Mouse (Mus musculus) MEL (cell line): ENCODE results near the gene Slc38a2. TPM values are rescaled to one million over a fixed set of nuclear protein-coding genes. Genes with fewer than 3 reads are reported as not detected.

Experiments
- DNase-seq: peaks from one replicate; pipeline ENCODE4 v3.0.0; 2011; ENCODE audit warnings: low read depth, low spot score
- H3K27ac ChIP-seq: 2 replicates; pipeline ENCODE4 v1.5.1; 2012; ENCODE audit warnings: low read depth, mild to moderate bottlenecking, control low read depth, low read length, moderate library complexity; ENCODE audit not compliant: control insufficient read depth
- H3K27me3 ChIP-seq, 2 experiments: fragments of 150-350 bp in 1 of 2; sonication (generic) in 1 of 2; 2 replicates each; pipeline ENCODE4 v1.6.1; 2012; ENCODE audit warnings: low read length in 2 of 2, mild to moderate bottlenecking in 2 of 2, improper control_type of control experiment in 1 of 2, moderate library complexity in 1 of 2; ENCODE audit not compliant: insufficient read depth in 2 of 2, control insufficient read depth in 1 of 2
- H3K36me3 ChIP-seq, 2 experiments: 2 replicates each; pipeline ENCODE4 v1.6.1; 2012 to 2014; ENCODE audit warnings: low read length in 2 of 2, improper control_type of control experiment in 1 of 2, inconsistent platforms in 1 of 2, mild to moderate bottlenecking in 1 of 2; ENCODE audit not compliant: insufficient read depth in 2 of 2, control insufficient read depth in 1 of 2
- H3K4me1 ChIP-seq, 2 experiments: fragments of 150-350 bp in 1 of 2; sonication (generic) in 1 of 2; 2 replicates each; pipeline ENCODE4 v1.6.1; 2012; ENCODE audit warnings: low read length in 2 of 2, improper control_type of control experiment in 1 of 2, mild to moderate bottlenecking in 1 of 2; ENCODE audit not compliant: insufficient read depth in 2 of 2, control insufficient read depth in 1 of 2
- H3K4me3 ChIP-seq, 2 experiments: fragments of 150-350 bp in 1 of 2; sonication (generic) in 1 of 2; 2 replicates each; pipeline ENCODE4 v1.5.1; 2012; ENCODE audit warnings: low read depth in 2 of 2, low read length in 2 of 2, mild to moderate bottlenecking in 2 of 2, moderate library complexity in 2 of 2, control low read depth in 1 of 2, improper control_type of control experiment in 1 of 2; ENCODE audit not compliant: control insufficient read depth in 1 of 2, insufficient read depth in 1 of 2
- H3K79me2 ChIP-seq: 2 replicates; pipeline ENCODE4 v1.6.1; 2012; ENCODE audit warnings: mild to moderate bottlenecking, low read length, moderate library complexity; ENCODE audit not compliant: control insufficient read depth, poor library complexity, insufficient read depth
- H3K9ac ChIP-seq: 2 replicates; pipeline ENCODE4 v1.6.1; 2012; ENCODE audit warnings: low read depth, mild to moderate bottlenecking, control low read depth, low read length, moderate library complexity; ENCODE audit not compliant: control insufficient read depth, poor library complexity, severe bottlenecking
- H3K9me3 ChIP-seq: fragments of 150-350 bp; sonication (generic); replicated peaks from 2 replicates; pipeline ENCODE4 v1.6.1; 2012; ENCODE audit warnings: mild to moderate bottlenecking, low read length, improper control_type of control experiment, moderate library complexity; ENCODE audit not compliant: insufficient read depth
- CTCF ChIP-seq, 3 experiments: IDR thresholded peaks in 2 of 3; conservative IDR thresholded peaks in 1 of 3; 2 replicates each; pipeline ENCODE4 v1.5.1; 2011 to 2012; ENCODE audit warnings: low read length in 3 of 3, low read depth in 2 of 3, mild to moderate bottlenecking in 2 of 3, improper control_type of control experiment in 1 of 3, inconsistent platforms in 1 of 3, mixed read lengths in 1 of 3, moderate library complexity in 1 of 3; ENCODE audit not compliant: control insufficient read depth in 1 of 3, insufficient read depth in 1 of 3, poor library complexity in 1 of 3, severe bottlenecking in 1 of 3
- ETS1 ChIP-seq: IDR thresholded peaks from 2 replicates; pipeline ENCODE4 v1.6.1; 2012; ENCODE audit warnings: low read depth, mild to moderate bottlenecking, inconsistent platforms, low read length, improper control_type of control experiment, moderate library complexity
- GATA1 ChIP-seq: IDR thresholded peaks from 2 replicates; pipeline ENCODE4 v1.6.1; 2011; ENCODE audit warnings: low read depth, low read length, improper control_type of control experiment
- JUND ChIP-seq: IDR thresholded peaks from 2 replicates; pipeline ENCODE4 v1.6.1; 2011; ENCODE audit warnings: low read depth, mild to moderate bottlenecking, improper control_type of control experiment, low read length
- MAFK ChIP-seq: IDR thresholded peaks from 2 replicates; pipeline ENCODE4 v1.6.1; 2011; ENCODE audit warnings: low read depth, mild to moderate bottlenecking, low read length, improper control_type of control experiment, borderline replicate concordance
- MYB ChIP-seq: IDR thresholded peaks from 2 replicates; pipeline ENCODE4 v1.6.1; 2011; ENCODE audit warnings: mild to moderate bottlenecking, low read depth, low read length, improper control_type of control experiment
- MYC ChIP-seq: IDR thresholded peaks from 2 replicates; pipeline ENCODE4 v1.6.1; 2011; ENCODE audit warnings: low read depth, mild to moderate bottlenecking, low read length, improper control_type of control experiment, moderate library complexity
- RAD21 ChIP-seq: IDR thresholded peaks from 2 replicates; pipeline ENCODE4 v1.6.1; 2011; ENCODE audit warnings: mild to moderate bottlenecking, low read depth, low read length, improper control_type of control experiment
- TCF12 ChIP-seq: IDR thresholded peaks from 2 replicates; pipeline ENCODE4 v1.6.1; 2014; ENCODE audit warnings: low read depth, mild to moderate bottlenecking, inconsistent platforms, low read length, improper control_type of control experiment, moderate library complexity
- USF1 ChIP-seq: IDR thresholded peaks from 2 replicates; pipeline ENCODE4 v1.6.1; 2014; ENCODE audit warnings: low read depth, mild to moderate bottlenecking, inconsistent platforms, low read length, improper control_type of control experiment, moderate library complexity
- ZC3H11A ChIP-seq: IDR thresholded peaks from 2 replicates; pipeline ENCODE4 v1.6.1; 2012; ENCODE audit warnings: low read depth, mild to moderate bottlenecking, inconsistent platforms, low read length, improper control_type of control experiment
- ZMIZ1 ChIP-seq: IDR thresholded peaks from 2 replicates; pipeline ENCODE4 v1.6.1; 2012; ENCODE audit warnings: low read depth, mild to moderate bottlenecking, inconsistent platforms, low read length, improper control_type of control experiment, moderate library complexity
- ZNF384 ChIP-seq: IDR thresholded peaks from 2 replicates; pipeline ENCODE4 v1.6.1; 2012; ENCODE audit warnings: low read depth, mild to moderate bottlenecking, inconsistent platforms, low read length, improper control_type of control experiment
- polyA plus RNA-seq, 2 experiments: library from polyadenylated mRNA; stranded (reverse) in 1 of 2; unstranded in 1 of 2; fragments of >175 nt in 1 of 2; fragments of >200 nt in 1 of 2; gene quantifications; 2 replicates each; pipeline versions ENCODE4 v1.2.1 to v1.2.4; 2012; ENCODE audit warnings: low replicate concordance in 2 of 2, low read depth in 1 of 2; ENCODE audit not compliant: insufficient read length in 2 of 2, insufficient read depth in 1 of 2, missing spikeins in 1 of 2
- total RNA-seq: library from RNA; depleted of rRNA; stranded (reverse); fragments of 300-350 nt; gene quantifications from 2 replicates; pipeline ENCODE4 v1.2.3, GENCODE M21; 2012

The Slc38a2 gene
- total and polyA plus RNA-seq, 3 experiments: 80.6 to 590 (median 177) TPM

GRCm38 (mm10) chr15:96678871-96679773 is 20.4 kb downstream of the Slc38a2 start:
- no peak for DNase-seq
- Histone ChIP-seq H3K27ac (no peak overlapping the region), H3K79me2 (no peaks in the 10 kb centered on the region), H3K9me3 (no peaks in the 10 kb centered on the region), H3K36me3 (peaks cover 0 to 1% of the 10 kb centered on the region in 2 experiments; a peak in 1 of 4 replicates), H3K27me3 (peaks cover 14 to 37% of the 10 kb centered on the region in 2 experiments), H3K4me1 (peaks cover 3 to 7% of the 10 kb centered on the region in 2 experiments), H3K4me3 (no peak overlapping the region), H3K9ac (no peak overlapping the region)
- TF ChIP-seq ZMIZ1 (no peak), ZNF384 (peak; percentile 71)

GRCm38 (mm10) chr15:96676518-96676917 is 23.0 kb downstream of the Slc38a2 start:
- Histone ChIP-seq H3K9ac (no peak overlapping the region), H3K4me1 (no peaks in the 10 kb centered on the region), H3K27ac (no peak overlapping the region), H3K9me3 (no peaks in the 10 kb centered on the region), H3K79me2 (no peaks in the 10 kb centered on the region), H3K27me3 (peaks cover 21 to 35% of the 10 kb centered on the region in 2 experiments), H3K36me3 (no peaks in the 10 kb centered on the region), H3K4me3 (no peak overlapping the region)
- DNase-seq: peak; percentile 17
- TF ChIP-seq MYB: no peak

- Histone ChIP-seq H3K79me2 (no peaks in the 10 kb centered on the region), H3K27me3 (peaks cover 21 to 31% of the 10 kb centered on the region in 2 experiments), H3K9ac (no peak overlapping the region), H3K27ac (no peak overlapping the region), H3K4me3 (no peak overlapping the region), H3K36me3 (no peaks in the 10 kb centered on the region), H3K4me1 (no peaks in the 10 kb centered on the region), H3K9me3 (no peaks in the 10 kb centered on the region)
- no peak for DNase-seq
- TF ChIP-seq ZNF384: no peak
- TF ChIP-seq TCF12: no peak
- TF ChIP-seq MYC: no peak
- TF ChIP-seq JUND: no peak
- no peak for TF ChIP-seq CTCF (IDR thresholded peaks at IDR 0.05 in 2 of 3, conservative IDR thresholded peaks at IDR 0.05 in 1 of 3; ENCODE audit: control insufficient read depth in 1 of 3, insufficient read depth in 1 of 3, low read depth in 2 of 3, low read length in 3 of 3, poor library complexity in 1 of 3, severe bottlenecking in 1 of 3)
- TF ChIP-seq MAFK: no peak
- TF ChIP-seq USF1: no peak
- no peak for TF ChIP-seq GATA1
- TF ChIP-seq RAD21: no peak
- TF ChIP-seq ZC3H11A: no peak
- no peak for TF ChIP-seq ETS1
These were observed 23.8 kb downstream of the Slc38a2 start for GRCm38 (mm10) chr15:96675744-96676143.
